Mouse (Mus musculus): ENCODE data around the gene Otud4. TPM values are rescaled to one million over a fixed set of nuclear protein-coding genes. Genes with fewer than 3 reads are reported as not detected.

Gene Otud4
- polyA plus RNA-seq, 1 experiment from 2014 or later, result 5.6 TPM

DNA sequence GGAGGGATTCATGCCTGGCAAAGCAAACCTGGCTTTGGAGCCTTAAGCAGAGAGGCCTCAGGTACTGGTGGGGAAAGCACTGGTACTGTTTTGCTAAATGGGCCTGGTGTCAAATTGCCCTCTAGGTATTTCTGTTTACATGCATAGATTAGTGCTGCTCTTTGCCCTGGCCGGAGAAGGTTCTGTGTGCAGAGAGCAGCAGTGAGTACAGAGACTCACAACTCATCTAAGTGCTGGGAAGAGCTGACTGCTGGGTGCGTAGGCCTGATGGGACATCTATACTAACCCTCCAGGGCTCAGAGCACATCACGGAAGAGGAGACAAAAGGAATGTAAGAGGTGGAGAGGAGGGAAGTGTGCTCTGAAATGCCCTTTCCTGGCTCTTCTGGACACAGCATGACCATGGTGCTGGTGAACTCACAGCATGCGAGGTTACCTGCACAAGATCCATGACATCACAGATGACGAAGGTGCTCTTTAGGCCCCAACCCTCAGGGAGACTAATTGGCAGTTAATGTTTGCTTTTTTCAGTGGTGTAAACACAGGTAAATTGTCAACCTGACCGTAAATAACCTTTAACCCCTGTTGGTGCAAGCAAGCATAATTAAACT is 23.6 kb upstream of the Otud4 start:
- H3K36me3 ChIP-seq (ENCODE audit: control insufficient read depth, insufficient read depth), result no peaks in the 10 kb centered on the region
- H3K9ac ChIP-seq (ENCODE audit: low read depth, low read length), result no peak overlapping the region
- peak; percentile 76 for ATAC-seq (ENCODE audit: low read depth)
- H3K27ac ChIP-seq (ENCODE audit: low read length), result peak overlapping the region; percentile 55; the same call in 1 of the 2 replicates
- no peaks in the 10 kb centered on the region for H3K9me3 ChIP-seq (replicated peaks; ENCODE audit: control insufficient read depth, low read length)
- WGBS (ENCODE audit: insufficient replicate concordance), result 64% methylated on average over 6 of the region's 6 CpGs
- H3K27me3 ChIP-seq (ENCODE audit: control insufficient read depth, insufficient read depth, low read depth, low read length), result no peaks in the 10 kb centered on the region
- H3K4me2 ChIP-seq (ENCODE audit: low read depth, low read length), result no peak overlapping the region
- no peak overlapping the region for H3K4me3 ChIP-seq (ENCODE audit: low read depth, low read length)
- H3K4me1 ChIP-seq (ENCODE audit: control insufficient read depth, low read depth, low read length), result peaks cover 11% of the 10 kb centered on the region

DNA sequence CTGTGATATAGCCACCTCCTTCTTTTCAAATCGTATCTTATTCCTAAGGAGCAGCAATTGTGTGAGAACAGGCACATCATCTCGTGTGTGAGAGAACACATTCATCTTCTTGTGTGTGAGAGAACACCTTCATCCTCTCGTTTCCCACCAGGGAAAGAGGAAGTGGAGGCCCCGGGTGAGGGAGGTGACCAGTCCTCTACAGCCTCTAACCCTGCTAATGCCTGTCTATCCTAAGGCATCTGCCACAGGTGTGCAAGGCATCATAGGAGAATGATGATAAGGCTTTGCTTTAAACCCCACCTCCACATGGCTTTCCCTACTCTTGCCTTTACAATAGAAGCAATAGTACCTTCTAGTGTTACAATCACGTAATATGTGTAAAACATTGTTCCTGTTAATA is 20.5 kb upstream of the Otud4 start:
- H3K9ac ChIP-seq (ENCODE audit: low read depth, low read length), result no peak overlapping the region
- WGBS (ENCODE audit: insufficient replicate concordance), result 32% methylated on average over 5 of the region's 5 CpGs
- no peaks in the 10 kb centered on the region for H3K27me3 ChIP-seq (ENCODE audit: control insufficient read depth, insufficient read depth, low read depth, low read length)
- no peaks in the 10 kb centered on the region for H3K36me3 ChIP-seq (ENCODE audit: control insufficient read depth, insufficient read depth)
- H3K4me1 ChIP-seq (ENCODE audit: control insufficient read depth, low read depth, low read length), result peaks cover 17% of the 10 kb centered on the region
- no peak for ATAC-seq (ENCODE audit: low read depth)
- no peaks in the 10 kb centered on the region for H3K9me3 ChIP-seq (replicated peaks; ENCODE audit: control insufficient read depth, low read length)
- no peak overlapping the region for H3K4me3 ChIP-seq (ENCODE audit: low read depth, low read length)
- H3K4me2 ChIP-seq (ENCODE audit: low read depth, low read length), result no peak overlapping the region
- no peak overlapping the region for H3K27ac ChIP-seq (ENCODE audit: low read length)

DNA sequence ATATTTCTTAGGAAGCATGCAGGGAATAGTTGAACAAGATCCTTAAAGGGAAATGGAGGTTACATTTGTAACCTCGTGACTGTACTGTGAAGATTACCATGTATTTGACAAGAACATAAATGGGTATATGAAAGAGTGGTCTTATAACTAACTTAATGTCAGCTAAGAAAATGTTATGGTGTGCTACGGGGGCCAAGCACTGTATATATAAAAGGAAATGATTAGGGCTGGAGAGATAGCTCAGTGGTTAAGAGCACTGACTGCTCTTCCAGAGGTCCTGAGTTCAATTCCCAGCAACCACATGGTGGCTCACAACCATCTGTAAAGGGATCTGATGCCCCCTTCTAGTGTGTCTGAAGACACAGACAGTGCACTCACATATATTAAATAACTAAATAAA is 20.1 kb upstream of the Otud4 start:
- ATAC-seq (ENCODE audit: low read depth), result no peak
- no peak overlapping the region for H3K27ac ChIP-seq (ENCODE audit: low read length)
- H3K4me1 ChIP-seq (ENCODE audit: control insufficient read depth, low read depth, low read length), result peaks cover 17% of the 10 kb centered on the region
- H3K9me3 ChIP-seq (replicated peaks; ENCODE audit: control insufficient read depth, low read length), result no peaks in the 10 kb centered on the region
- H3K4me2 ChIP-seq (ENCODE audit: low read depth, low read length), result no peak overlapping the region
- no peak overlapping the region for H3K9ac ChIP-seq (ENCODE audit: low read depth, low read length)
- H3K27me3 ChIP-seq (ENCODE audit: control insufficient read depth, insufficient read depth, low read depth, low read length), result no peaks in the 10 kb centered on the region
- no peak overlapping the region for H3K4me3 ChIP-seq (ENCODE audit: low read depth, low read length)
- H3K36me3 ChIP-seq (ENCODE audit: control insufficient read depth, insufficient read depth), result no peaks in the 10 kb centered on the region
- 49% methylated on average over 2 of the region's 2 CpGs for WGBS (ENCODE audit: insufficient replicate concordance)

DNA sequence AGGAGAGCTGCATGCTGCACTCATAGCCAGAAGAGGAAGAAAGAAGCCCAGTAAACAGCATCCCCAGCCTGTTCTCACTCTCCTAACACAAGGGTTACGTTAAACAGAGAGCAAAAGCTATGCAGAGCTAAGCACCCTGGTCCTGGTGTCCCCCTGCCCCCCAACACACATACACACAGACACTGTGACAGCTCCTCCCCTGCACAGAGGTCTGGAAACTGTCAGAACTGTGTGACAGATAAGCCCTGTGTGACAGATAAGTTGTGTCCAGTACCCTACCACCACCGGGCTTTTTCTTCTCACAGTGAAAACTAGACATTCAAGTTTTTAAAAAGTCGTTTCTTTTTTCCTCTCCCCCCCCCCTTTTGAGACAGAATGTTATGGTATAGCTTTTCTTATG is 19.4 kb upstream of the Otud4 start:
- no peak overlapping the region for H3K27ac ChIP-seq (ENCODE audit: low read length)

DNA sequence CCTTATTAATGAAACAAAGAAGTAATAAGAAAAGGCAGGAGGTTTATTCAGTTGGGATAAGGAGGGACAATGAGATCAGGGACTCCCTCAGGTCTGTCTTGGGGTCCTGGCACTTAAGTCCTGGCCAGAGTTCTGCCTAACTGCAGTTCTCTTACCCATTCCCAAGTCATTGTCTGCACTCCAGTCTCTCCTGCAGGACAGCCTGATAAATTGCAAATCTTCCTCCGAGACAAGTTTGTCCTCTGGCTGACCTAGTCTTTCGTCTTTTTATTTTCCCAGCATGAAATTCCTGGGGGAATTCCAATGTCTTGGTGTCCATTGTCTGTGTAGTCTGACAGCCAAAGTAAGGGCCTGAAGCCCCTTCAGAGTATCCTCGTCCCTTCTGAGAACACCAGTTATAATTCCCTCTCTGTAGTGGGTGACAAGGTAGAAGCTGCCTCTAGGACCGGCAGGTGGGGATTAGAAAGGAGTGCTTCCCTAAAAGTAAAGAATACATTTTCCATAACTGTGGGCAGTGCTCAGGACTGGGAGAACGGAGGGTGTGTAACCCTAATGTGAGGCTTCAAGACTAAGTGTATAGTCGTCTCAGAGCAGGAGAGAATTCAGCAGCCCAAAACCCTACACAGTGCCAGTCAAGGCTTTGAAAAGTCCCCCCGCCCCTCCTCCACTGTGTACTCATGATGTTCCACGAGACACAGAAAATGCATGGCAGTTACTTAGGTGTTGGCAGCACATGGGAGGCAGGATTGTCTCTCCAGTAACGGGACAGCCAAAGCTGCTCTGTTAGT is 18.7 kb upstream of the Otud4 start:
- Histone ChIP-seq H3K36me3 (ENCODE audit: control insufficient read depth, insufficient read depth) (no peaks in the 10 kb centered on the region), H3K27me3 (ENCODE audit: control insufficient read depth, insufficient read depth, low read depth, low read length) (no peaks in the 10 kb centered on the region), H3K4me1 (ENCODE audit: control insufficient read depth, low read depth, low read length) (peaks cover 17% of the 10 kb centered on the region), H3K27ac (ENCODE audit: low read length) (no peak overlapping the region), H3K4me3 (ENCODE audit: low read depth, low read length) (no peak overlapping the region), H3K9ac (ENCODE audit: low read depth, low read length) (no peak overlapping the region), H3K9me3 (replicated peaks; ENCODE audit: control insufficient read depth, low read length) (no peaks in the 10 kb centered on the region), H3K4me2 (ENCODE audit: low read depth, low read length) (no peak overlapping the region)
- WGBS (ENCODE audit: insufficient replicate concordance), result 54% methylated on average over 9 of the region's 9 CpGs
- ATAC-seq (ENCODE audit: low read depth), result no peak

More for the DNA sequence above, 19.4 kb upstream of the Otud4 start:
- H3K4me2 ChIP-seq (ENCODE audit: low read depth, low read length), result no peak overlapping the region
- peaks cover 17% of the 10 kb centered on the region for H3K4me1 ChIP-seq (ENCODE audit: control insufficient read depth, low read depth, low read length)
- H3K4me3 ChIP-seq (ENCODE audit: low read depth, low read length), result no peak overlapping the region
- peak; percentile 73 for ATAC-seq (ENCODE audit: low read depth)
- 15% methylated on average over 3 of the region's 3 CpGs for WGBS (ENCODE audit: insufficient replicate concordance)
- no peaks in the 10 kb centered on the region for H3K9me3 ChIP-seq (replicated peaks; ENCODE audit: control insufficient read depth, low read length)
- no peak overlapping the region for H3K9ac ChIP-seq (ENCODE audit: low read depth, low read length)
- H3K36me3 ChIP-seq (ENCODE audit: control insufficient read depth, insufficient read depth), result no peaks in the 10 kb centered on the region
- no peaks in the 10 kb centered on the region for H3K27me3 ChIP-seq (ENCODE audit: control insufficient read depth, insufficient read depth, low read depth, low read length)

DNA sequence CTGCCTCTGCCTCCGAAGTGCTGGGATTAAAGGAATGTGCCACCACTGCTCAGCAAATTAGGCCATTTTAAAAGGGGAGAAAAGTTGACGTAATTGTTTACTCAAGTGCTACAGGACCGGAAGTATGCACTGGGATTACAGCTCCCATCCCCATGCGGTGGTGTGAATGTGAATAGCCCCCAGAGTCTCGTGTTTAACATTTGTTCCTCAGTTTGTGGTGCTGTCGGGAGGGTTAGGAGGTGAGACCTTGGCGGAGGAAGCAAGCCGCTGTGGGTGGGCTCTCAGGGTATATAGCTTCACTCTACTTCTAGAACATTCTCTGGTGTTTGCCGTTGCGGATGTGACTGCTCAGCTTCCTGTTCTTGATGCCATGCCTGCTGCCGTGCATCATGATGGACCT is 17.1 kb upstream of the Otud4 start:
- 70% methylated on average over 11 of the region's 11 CpGs for WGBS (ENCODE audit: insufficient replicate concordance)
- no peaks in the 10 kb centered on the region for H3K36me3 ChIP-seq (ENCODE audit: control insufficient read depth, insufficient read depth)
- no peaks in the 10 kb centered on the region for H3K9me3 ChIP-seq (replicated peaks; ENCODE audit: control insufficient read depth, low read length)
- no peak overlapping the region for H3K9ac ChIP-seq (ENCODE audit: low read depth, low read length)
- H3K4me1 ChIP-seq (ENCODE audit: control insufficient read depth, low read depth, low read length), result peaks cover 27% of the 10 kb centered on the region
- H3K4me2 ChIP-seq (ENCODE audit: low read depth, low read length), result no peak overlapping the region
- no peak for ATAC-seq (ENCODE audit: low read depth)
- no peak overlapping the region for H3K4me3 ChIP-seq (ENCODE audit: low read depth, low read length)
- no peaks in the 10 kb centered on the region for H3K27me3 ChIP-seq (ENCODE audit: control insufficient read depth, insufficient read depth, low read depth, low read length)
- H3K27ac ChIP-seq (ENCODE audit: low read length), result no peak overlapping the region

DNA sequence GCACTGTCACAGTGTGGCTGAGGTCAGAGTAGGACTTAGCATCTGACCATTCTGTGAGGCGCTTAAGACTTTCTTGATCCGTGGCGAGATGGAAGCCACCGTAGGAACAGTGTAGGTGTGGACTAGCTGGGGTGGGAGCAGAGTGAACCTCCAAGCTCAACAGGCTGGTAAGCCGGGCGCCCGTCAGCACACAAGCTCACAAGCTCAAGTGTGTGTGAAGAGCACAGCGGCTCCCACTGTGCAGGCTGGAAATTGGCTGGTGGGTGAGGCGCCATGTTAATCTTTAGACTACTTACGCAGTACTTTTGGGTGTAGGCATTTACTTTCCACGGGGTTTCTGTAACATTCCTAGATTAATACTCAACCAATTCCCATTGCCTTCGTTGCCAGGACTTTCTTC is 16.1 kb upstream of the Otud4 start:
- ATAC-seq (ENCODE audit: low read depth), result no peak
- H3K4me3 ChIP-seq (ENCODE audit: low read depth, low read length), result no peak overlapping the region
- H3K27ac ChIP-seq (ENCODE audit: low read length), result no peak overlapping the region
- no peak overlapping the region for H3K4me2 ChIP-seq (ENCODE audit: low read depth, low read length)
- 85% methylated on average over 12 of the region's 12 CpGs for WGBS (ENCODE audit: insufficient replicate concordance)
- H3K9ac ChIP-seq (ENCODE audit: low read depth, low read length), result no peak overlapping the region
- no peaks in the 10 kb centered on the region for H3K27me3 ChIP-seq (ENCODE audit: control insufficient read depth, insufficient read depth, low read depth, low read length)
- H3K36me3 ChIP-seq (ENCODE audit: control insufficient read depth, insufficient read depth), result no peaks in the 10 kb centered on the region
- peaks cover 27% of the 10 kb centered on the region for H3K4me1 ChIP-seq (ENCODE audit: control insufficient read depth, low read depth, low read length)
- no peaks in the 10 kb centered on the region for H3K9me3 ChIP-seq (replicated peaks; ENCODE audit: control insufficient read depth, low read length)

DNA sequence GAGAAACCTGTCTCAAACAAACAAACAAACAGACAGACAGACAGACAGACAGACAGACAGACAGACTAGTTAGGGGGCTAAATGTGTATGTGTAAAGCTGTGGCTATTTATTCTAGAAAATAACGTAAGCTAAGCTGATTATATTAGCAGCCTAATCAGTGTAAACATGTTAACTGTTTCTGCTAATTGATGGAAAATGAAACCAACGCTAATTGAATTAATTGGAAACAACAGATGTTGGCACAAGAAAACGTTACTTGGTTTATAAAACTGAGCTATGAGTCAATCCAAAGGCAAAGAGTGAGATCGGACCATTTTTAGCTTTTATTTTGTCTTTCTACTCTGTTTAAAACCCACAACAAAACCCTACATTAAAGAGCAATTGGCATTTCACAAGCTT is 15.0 kb upstream of the Otud4 start:
- H3K27ac ChIP-seq (ENCODE audit: low read length), result no peak overlapping the region
- 74% methylated on average over 4 of the region's 4 CpGs for WGBS (ENCODE audit: insufficient replicate concordance)
- no peaks in the 10 kb centered on the region for H3K9me3 ChIP-seq (replicated peaks; ENCODE audit: control insufficient read depth, low read length)
- H3K27me3 ChIP-seq (ENCODE audit: control insufficient read depth, insufficient read depth, low read depth, low read length), result no peaks in the 10 kb centered on the region
- no peak for ATAC-seq (ENCODE audit: low read depth)
- H3K36me3 ChIP-seq (ENCODE audit: control insufficient read depth, insufficient read depth), result no peaks in the 10 kb centered on the region
- no peak overlapping the region for H3K4me3 ChIP-seq (ENCODE audit: low read depth, low read length)
- H3K4me2 ChIP-seq (ENCODE audit: low read depth, low read length), result no peak overlapping the region
- H3K9ac ChIP-seq (ENCODE audit: low read depth, low read length), result no peak overlapping the region
- peaks cover 27% of the 10 kb centered on the region for H3K4me1 ChIP-seq (ENCODE audit: control insufficient read depth, low read depth, low read length)

DNA sequence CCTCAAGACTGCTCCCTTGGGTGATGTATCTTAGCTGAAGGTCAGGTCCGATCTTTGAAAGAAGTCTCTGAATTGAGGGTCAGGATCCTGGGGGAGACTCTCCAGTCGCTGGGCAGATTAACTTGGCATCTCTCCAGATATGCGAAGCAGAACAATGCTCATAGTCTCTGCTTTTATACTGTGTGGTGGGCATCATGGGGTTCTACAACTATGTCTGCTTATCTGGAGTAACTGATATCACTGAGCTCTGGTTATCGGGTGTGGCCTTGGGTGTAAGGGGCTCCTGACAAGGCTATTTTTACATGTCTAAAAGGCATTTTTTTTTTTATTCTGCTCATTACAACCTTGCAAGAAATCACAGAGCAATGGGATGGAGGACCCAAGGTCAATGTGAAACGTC is 13.2 kb upstream of the Otud4 start:
- Histone ChIP-seq H3K36me3 (ENCODE audit: control insufficient read depth, insufficient read depth) (no peaks in the 10 kb centered on the region), H3K4me1 (ENCODE audit: control insufficient read depth, low read depth, low read length) (peaks cover 13% of the 10 kb centered on the region), H3K27ac (ENCODE audit: low read length) (no peak overlapping the region), H3K4me2 (ENCODE audit: low read depth, low read length) (0 out of 2 replicates have a peak overlapping the region, but pooled peaks have one; percentile 0), H3K9ac (ENCODE audit: low read depth, low read length) (no peak overlapping the region), H3K9me3 (replicated peaks; ENCODE audit: control insufficient read depth, low read length) (no peaks in the 10 kb centered on the region), H3K27me3 (ENCODE audit: control insufficient read depth, insufficient read depth, low read depth, low read length) (no peaks in the 10 kb centered on the region), H3K4me3 (ENCODE audit: low read depth, low read length) (no peak overlapping the region)
- 34% methylated on average over 5 of the region's 5 CpGs for WGBS (ENCODE audit: insufficient replicate concordance)
- peak; percentile 84 for ATAC-seq (ENCODE audit: low read depth)
